Mouse (Mus musculus) forebrain, embryonic 16.5 days (tissue): ENCODE measurements around the gene Sesn3. TPM values are rescaled to one million over a fixed set of nuclear protein-coding genes. Genes with fewer than 3 reads are reported as not detected.
"Not testable (repeated sequence)": the region's sequence is repeated elsewhere in the genome, so short reads cannot be mapped to it uniquely, and the experiment has no call there.

Source experiments
- ATAC-seq: fragments of 200-750 bp; cut with Nextera tagmentation; 2 replicates; pipeline ENCODE4 v1.8.0; 2017; ENCODE audit warnings: mild to moderate bottlenecking, moderate library complexity
- H3K27ac ChIP-seq: fragments of 300-500 bp; sonication (generic); 2 replicates; pipeline ENCODE4 v1.5.1; 2014; ENCODE audit warnings: low read length, control low read depth
- H3K27me3 ChIP-seq: fragments of 300-500 bp; sonication (generic); replicated peaks from 2 replicates; pipeline ENCODE4 v1.6.1; 2014; ENCODE audit warnings: low read length; ENCODE audit not compliant: control insufficient read depth, insufficient read depth
- H3K36me3 ChIP-seq: fragments of 300-500 bp; sonication (generic); 2 replicates; pipeline ENCODE4 v1.6.1; 2014; ENCODE audit not compliant: control insufficient read depth, insufficient read depth
- H3K4me1 ChIP-seq: fragments of 300-500 bp; sonication (generic); replicated peaks from 2 replicates; pipeline ENCODE4 v1.6.1; 2014; ENCODE audit warnings: low read length; ENCODE audit not compliant: control insufficient read depth, insufficient read depth
- H3K4me2 ChIP-seq: fragments of 300-500 bp; sonication (generic); 2 replicates; pipeline ENCODE4 v1.6.1; 2014; ENCODE audit warnings: mild to moderate bottlenecking, low read length, control low read depth
- H3K4me3 ChIP-seq: fragments of 300-500 bp; sonication (generic); replicated peaks from 2 replicates; pipeline ENCODE4 v1.5.1; 2014; ENCODE audit warnings: mild to moderate bottlenecking, low read length, control low read depth
- H3K9ac ChIP-seq: fragments of 300-500 bp; sonication (generic); replicated peaks from 2 replicates; pipeline ENCODE4 v1.6.1; 2014; ENCODE audit warnings: low read depth, low read length, control low read depth
- H3K9me3 ChIP-seq: fragments of 300-500 bp; sonication (generic); 2 replicates; pipeline ENCODE4 v1.6.1; 2016; ENCODE audit warnings: low read length; ENCODE audit not compliant: control insufficient read depth
- WGBS: fragments of 180-500 bp; shearing (Covaris S2); extraction: QIAGEN DNeasy Blood & Tissue Kit; methylation state at CpG from one replicate; pipeline ENCODE4 v1.1.7; 2014; 5-methylcytosine and 5-hydroxymethylcytosine counted together
- polyA plus RNA-seq: library from polyadenylated mRNA; unstranded; fragments of >200 nt; fragmentation: Nextera tagmentation; extraction: Ambion mirVana; gene quantifications from 2 replicates; pipeline ENCODE4 v1.2.1, GENCODE M21; 2015

The Sesn3 gene
- polyA plus RNA-seq, 1 experiment from 2014 or later, result 9.6 TPM

GRCm38 (mm10) chr9:14338701-14339100 lies 63.8 kb downstream of the Sesn3 start:
- 76% methylated on average over 3 of the region's 3 CpGs for WGBS
- no peaks in the 10 kb centered on the region for H3K36me3 ChIP-seq
- no peak for ATAC-seq
- no peaks in the 10 kb centered on the region for H3K27me3 ChIP-seq
- H3K27ac ChIP-seq, result no peak overlapping the region
- 0 out of 2 replicates have a peak, but pooled peaks cover 2% of the 10 kb centered on the region for H3K4me1 ChIP-seq
- no peak overlapping the region for H3K9ac ChIP-seq
- no peak overlapping the region for H3K4me2 ChIP-seq
- H3K4me3 ChIP-seq, result no peak overlapping the region
- H3K9me3 ChIP-seq, result no peaks in the 10 kb centered on the region

GRCm38 (mm10) chr9:14342041-14342668 lies 67.3 kb downstream of the Sesn3 start:
- Histone ChIP-seq H3K27ac (no peak overlapping the region), H3K4me3 (no peak overlapping the region), H3K9me3 (no peaks in the 10 kb centered on the region), H3K4me2 (no peak overlapping the region), H3K4me1 (no peaks in the 10 kb centered on the region), H3K9ac (no peak overlapping the region), H3K36me3 (no peaks in the 10 kb centered on the region), H3K27me3 (no peaks in the 10 kb centered on the region)
- 53% methylated on average over 4 of the region's 4 CpGs for WGBS
- peak; percentile 88 for ATAC-seq

- not testable (repeated sequence) for H3K4me1 ChIP-seq, H3K9me3 ChIP-seq, H3K4me2 ChIP-seq, H3K36me3 ChIP-seq, H3K27ac ChIP-seq, ATAC-seq, H3K9ac ChIP-seq, H3K27me3 ChIP-seq, H3K4me3 ChIP-seq
- 91% methylated on average over 4 of the region's 4 CpGs for WGBS
Observed at GRCm38 (mm10) chr9:14345866-14346265, 71.0 kb downstream of the Sesn3 start.

GRCm38 (mm10) chr9:14348416-14348815 lies 73.5 kb downstream of the Sesn3 start:
- H3K9me3 ChIP-seq, result no peaks in the 10 kb centered on the region
- H3K4me2 ChIP-seq, result no peak overlapping the region
- WGBS, result 54% methylated on average over 4 of the region's 4 CpGs
- no peak overlapping the region for H3K4me3 ChIP-seq
- no peaks in the 10 kb centered on the region for H3K36me3 ChIP-seq
- no peaks in the 10 kb centered on the region for H3K4me1 ChIP-seq
- no peak overlapping the region for H3K9ac ChIP-seq
- ATAC-seq, result no peak
- H3K27ac ChIP-seq, result no peak overlapping the region
- H3K27me3 ChIP-seq, result no peaks in the 10 kb centered on the region

- Histone ChIP-seq H3K4me3 (no peak overlapping the region), H3K4me2 (no peak overlapping the region)
- WGBS, result 86% methylated on average over 5 of the region's 5 CpGs
Observed at GRCm38 (mm10) chr9:14349380-14349779, 74.5 kb downstream of the Sesn3 start.

DNA sequence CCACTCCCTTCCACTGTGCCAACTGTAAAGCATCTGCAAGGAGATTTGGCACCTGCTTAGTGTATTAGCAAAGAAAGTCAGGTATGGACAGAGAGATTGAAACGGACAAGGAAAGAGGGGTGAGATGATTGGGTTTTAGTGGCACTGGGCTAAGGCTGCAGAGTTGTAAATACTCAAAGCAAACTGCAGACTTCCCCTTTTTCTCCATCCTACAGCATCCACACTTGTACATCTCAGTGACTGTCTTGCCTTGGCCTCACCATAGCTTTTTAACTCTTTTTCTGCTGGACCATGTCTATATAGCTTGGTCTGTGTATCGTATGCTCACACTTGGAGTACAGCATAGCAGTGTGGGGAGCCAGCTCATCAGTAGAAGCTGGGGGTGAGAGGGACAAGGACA lies 75.9 kb downstream of the Sesn3 start:
- no peak for ATAC-seq
- Histone ChIP-seq H3K36me3 (no peaks in the 10 kb centered on the region), H3K4me2 (no peak overlapping the region), H3K9me3 (no peaks in the 10 kb centered on the region), H3K4me1 (no peaks in the 10 kb centered on the region), H3K9ac (no peak overlapping the region), H3K27ac (no peak overlapping the region), H3K27me3 (no peaks in the 10 kb centered on the region), H3K4me3 (no peak overlapping the region)
- 62% methylated on average over 2 of the region's 2 CpGs for WGBS

More at GRCm38 (mm10) chr9:14349380-14349779, 74.5 kb downstream of the Sesn3 start:
- ATAC-seq, result no peak
- Histone ChIP-seq H3K9ac (no peak overlapping the region), H3K4me1 (no peaks in the 10 kb centered on the region), H3K27ac (no peak overlapping the region), H3K9me3 (no peaks in the 10 kb centered on the region), H3K27me3 (no peaks in the 10 kb centered on the region), H3K36me3 (no peaks in the 10 kb centered on the region)

DNA sequence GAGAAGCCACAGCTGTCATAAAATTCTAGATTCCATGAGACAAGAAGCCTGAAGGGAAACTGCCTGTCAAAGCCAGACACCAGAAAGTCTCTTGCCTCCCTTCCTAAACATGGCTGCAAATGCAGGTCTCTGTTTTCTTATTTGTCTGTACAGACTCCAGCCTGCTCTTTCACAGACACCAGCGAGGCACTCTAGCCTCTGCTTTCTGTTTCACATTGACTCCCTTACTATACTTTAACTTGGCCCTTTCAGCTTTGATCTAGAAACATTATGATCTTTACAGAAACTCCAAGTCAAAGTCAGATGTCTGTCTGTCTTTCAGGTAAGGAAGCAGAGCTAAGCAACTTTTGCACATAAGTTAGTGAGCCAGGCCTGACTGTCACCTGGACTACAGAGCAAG lies 77.5 kb downstream of the Sesn3 start:
- Histone ChIP-seq H3K4me1 (no peaks in the 10 kb centered on the region), H3K9ac (no peak overlapping the region), H3K27me3 (no peaks in the 10 kb centered on the region), H3K27ac (no peak overlapping the region), H3K4me2 (no peak overlapping the region), H3K4me3 (no peak overlapping the region), H3K36me3 (no peaks in the 10 kb centered on the region), H3K9me3 (no peaks in the 10 kb centered on the region)
- 79% methylated on average over 1 of the region's 1 CpGs for WGBS
- ATAC-seq, result no peak

GRCm38 (mm10) chr9:14354852-14355251 lies 80.0 kb downstream of the Sesn3 start:
- WGBS, result 53% methylated on average over 6 of the region's 6 CpGs
- H3K36me3 ChIP-seq, result no peaks in the 10 kb centered on the region
- no peaks in the 10 kb centered on the region for H3K27me3 ChIP-seq

GRCm38 (mm10) chr9:14357033-14357432 lies 82.2 kb downstream of the Sesn3 start:
- 73% methylated on average over 4 of the region's 4 CpGs for WGBS
- no peaks in the 10 kb centered on the region for H3K36me3 ChIP-seq
- ATAC-seq, result no peak
- H3K4me2 ChIP-seq, result no peak overlapping the region
- H3K4me3 ChIP-seq, result no peak overlapping the region
- H3K9ac ChIP-seq, result no peak overlapping the region
- no peaks in the 10 kb centered on the region for H3K27me3 ChIP-seq
- H3K9me3 ChIP-seq, result no peaks in the 10 kb centered on the region
- no peaks in the 10 kb centered on the region for H3K4me1 ChIP-seq
- H3K27ac ChIP-seq, result no peak overlapping the region

More at GRCm38 (mm10) chr9:14354852-14355251, 80.0 kb downstream of the Sesn3 start:
- Histone ChIP-seq H3K9ac (no peak overlapping the region), H3K4me2 (no peak overlapping the region), H3K27ac (no peak overlapping the region), H3K9me3 (no peaks in the 10 kb centered on the region), H3K4me3 (no peak overlapping the region), H3K4me1 (no peaks in the 10 kb centered on the region)
- ATAC-seq, result no peak
